Mouse (Mus musculus) brain, embryonic 14.5 days (tissue): ENCODE data around the gene Rhbdd1.

Experiments
- CTCF ChIP-seq: fragments of 200-500 bp; IDR thresholded peaks from 2 replicates; pipeline ENCODE4 v1.5.1; 2012; ENCODE audit warnings: inconsistent platforms, mild to moderate bottlenecking, moderate library complexity, borderline replicate concordance; ENCODE audit not compliant: insufficient read depth, insufficient read length; ENCODE audit errors: extremely low read depth
- POLR2A ChIP-seq: fragments of 200-500 bp; IDR thresholded peaks from 2 replicates; pipeline ENCODE4 v1.6.1; 2012; ENCODE audit warnings: mild to moderate bottlenecking, inconsistent platforms, borderline replicate concordance; ENCODE audit not compliant: poor library complexity, insufficient read depth, insufficient read length, severe bottlenecking; ENCODE audit errors: extremely low read depth

- TF ChIP-seq CTCF (no peak), POLR2A (no peak)
Measured at GRCm38 (mm10) chr1:82320864-82321263, 4.6 kb downstream of the Rhbdd1 start.
